Mouse (Mus musculus) cerebellum, adult 2 months (tissue): ENCODE measurements around the gene Olfr987.

ENCODE experiments used
- CTCF ChIP-seq: fragments of 200-500 bp; IDR thresholded peaks from 2 replicates; pipeline ENCODE4 v1.5.1; 2011; ENCODE audit warnings: low read depth, mild to moderate bottlenecking, control low read depth, low read length, moderate library complexity, borderline replicate concordance; ENCODE audit not compliant: insufficient read depth
- POLR2A ChIP-seq: fragments of 200-500 bp; IDR thresholded peaks from 2 replicates; pipeline ENCODE4 v1.6.1; 2011; ENCODE audit warnings: low read length, control low read depth, borderline replicate concordance; ENCODE audit not compliant: insufficient read depth

DNA sequence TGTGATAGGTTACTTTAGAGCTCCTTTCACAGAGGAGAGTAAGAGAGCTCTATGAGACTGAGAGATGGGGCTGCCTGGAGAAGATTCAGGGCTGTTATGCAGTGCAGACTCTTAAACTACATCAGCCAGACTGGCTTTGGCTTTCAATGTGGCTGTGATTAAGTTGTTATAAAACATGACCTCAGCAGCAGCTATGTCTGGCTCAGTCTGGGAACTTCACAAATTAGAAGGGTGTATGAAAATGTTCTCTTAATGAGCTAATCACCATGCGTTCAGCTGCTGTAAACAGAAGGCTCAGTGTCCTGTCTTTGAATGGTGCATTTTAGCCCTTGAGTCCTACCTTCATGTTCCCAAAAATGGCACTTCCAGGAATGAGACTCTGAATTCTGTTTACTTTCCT, 20.0 kb downstream of the Olfr987 start:
- no peak for TF ChIP-seq CTCF
- no peak for TF ChIP-seq POLR2A
